Mouse (Mus musculus) embryonic facial prominence, embryonic 11.5 days (tissue): ENCODE results near the gene Dcbld2. TPM values are rescaled to one million over a fixed set of nuclear protein-coding genes. Genes with fewer than 3 reads are reported as not detected.

Source experiments
- ATAC-seq: fragments of 200-750 bp; cut with Nextera tagmentation; replicated peaks from 2 replicates; pipeline ENCODE4 v1.8.0; 2017; ENCODE audit warnings: low read depth; ENCODE audit not compliant: insufficient number of reproducible peaks, low FRiP score, low TSS enrichment
- DNase-seq: peaks from one replicate; pipeline ENCODE4 v3.0.0-alpha.2; 2015; ENCODE audit warnings: low spot score
- H3K27ac ChIP-seq: fragments of 300-500 bp; sonication (generic); replicated peaks from 2 replicates; pipeline ENCODE4 v1.5.1; 2014; ENCODE audit warnings: mild to moderate bottlenecking, low read depth, low read length, control low read depth
- H3K27me3 ChIP-seq: fragments of 300-500 bp; sonication (generic); 2 replicates; pipeline ENCODE4 v1.6.1; 2014; ENCODE audit warnings: mild to moderate bottlenecking, low read length, moderate library complexity, mixed read lengths; ENCODE audit not compliant: control insufficient read depth, insufficient read depth
- H3K36me3 ChIP-seq: fragments of 300-500 bp; sonication (generic); replicated peaks from 2 replicates; pipeline ENCODE4 v1.6.1; 2014; ENCODE audit warnings: low read depth, mild to moderate bottlenecking, low read length, moderate library complexity, mixed read lengths; ENCODE audit not compliant: control insufficient read depth, insufficient read depth
- H3K4me1 ChIP-seq: fragments of 300-500 bp; sonication (generic); 2 replicates; pipeline ENCODE4 v1.6.1; 2014; ENCODE audit warnings: low read length, mixed read lengths; ENCODE audit not compliant: control insufficient read depth, insufficient read depth
- H3K4me2 ChIP-seq: fragments of 300-500 bp; sonication (generic); 2 replicates; pipeline ENCODE4 v1.6.1; 2014; ENCODE audit warnings: low read depth, mild to moderate bottlenecking, control low read depth, low read length, moderate library complexity
- H3K4me3 ChIP-seq: fragments of 300-500 bp; sonication (generic); 2 replicates; pipeline ENCODE4 v1.5.1; 2014; ENCODE audit warnings: low read depth, low read length, control low read depth
- H3K9ac ChIP-seq: fragments of 300-500 bp; sonication (generic); replicated peaks from 2 replicates; pipeline ENCODE4 v1.6.1; 2014; ENCODE audit warnings: mild to moderate bottlenecking, control low read depth, low read length
- H3K9me3 ChIP-seq: fragments of 300-500 bp; sonication (generic); replicated peaks from 2 replicates; pipeline ENCODE4 v1.6.1; 2016; ENCODE audit warnings: mild to moderate bottlenecking, low read length, inconsistent platforms, mixed read lengths; ENCODE audit not compliant: control insufficient read depth
- WGBS: fragments of 180-500 bp; shearing (Covaris S2); extraction: QIAGEN DNeasy Blood & Tissue Kit; methylation state at CpG from one replicate; pipeline ENCODE4 v1.1.7; 2014; 5-methylcytosine and 5-hydroxymethylcytosine counted together
- polyA plus RNA-seq: library from polyadenylated mRNA; unstranded; fragments of >200 nt; fragmentation: Nextera tagmentation; extraction: Ambion mirVana; gene quantifications from 2 replicates; pipeline ENCODE4 v1.2.1, GENCODE M21; 2014

The Dcbld2 gene
- polyA plus RNA-seq, 1 experiment from 2014 or later: 15.3 TPM

DNA sequence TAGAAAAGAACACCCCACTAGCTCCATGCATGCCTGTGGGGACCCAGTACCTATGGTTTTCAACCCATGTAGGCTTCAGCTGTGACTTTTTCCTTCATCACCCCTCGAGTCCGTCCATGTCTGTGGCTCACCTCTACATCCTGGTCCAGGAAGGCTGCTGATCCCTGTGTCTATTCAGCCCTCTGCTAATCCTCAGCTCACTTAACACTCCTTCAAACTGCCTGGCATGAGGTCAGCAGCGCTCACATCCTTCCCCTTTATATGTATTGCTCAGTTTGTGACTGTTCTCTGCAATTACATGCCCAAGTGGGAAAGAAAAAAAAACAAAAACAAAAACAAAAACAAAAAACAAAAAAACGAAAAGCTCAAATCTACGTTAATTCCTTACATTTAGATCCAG lies 91.4 kb downstream of the Dcbld2 start:
- no peaks in the 10 kb centered on the region for H3K9me3 ChIP-seq
- no peak overlapping the region for H3K4me2 ChIP-seq
- H3K9ac ChIP-seq: no peak overlapping the region
- ATAC-seq (no peak), DNase-seq (no peak)
- H3K36me3 ChIP-seq: no peaks in the 10 kb centered on the region
- H3K4me1 ChIP-seq: no peaks in the 10 kb centered on the region
- 73% methylated on average over 5 of the region's 5 CpGs for WGBS
- no peak overlapping the region for H3K4me3 ChIP-seq
- no peaks in the 10 kb centered on the region for H3K27me3 ChIP-seq
- H3K27ac ChIP-seq: no peak overlapping the region

DNA sequence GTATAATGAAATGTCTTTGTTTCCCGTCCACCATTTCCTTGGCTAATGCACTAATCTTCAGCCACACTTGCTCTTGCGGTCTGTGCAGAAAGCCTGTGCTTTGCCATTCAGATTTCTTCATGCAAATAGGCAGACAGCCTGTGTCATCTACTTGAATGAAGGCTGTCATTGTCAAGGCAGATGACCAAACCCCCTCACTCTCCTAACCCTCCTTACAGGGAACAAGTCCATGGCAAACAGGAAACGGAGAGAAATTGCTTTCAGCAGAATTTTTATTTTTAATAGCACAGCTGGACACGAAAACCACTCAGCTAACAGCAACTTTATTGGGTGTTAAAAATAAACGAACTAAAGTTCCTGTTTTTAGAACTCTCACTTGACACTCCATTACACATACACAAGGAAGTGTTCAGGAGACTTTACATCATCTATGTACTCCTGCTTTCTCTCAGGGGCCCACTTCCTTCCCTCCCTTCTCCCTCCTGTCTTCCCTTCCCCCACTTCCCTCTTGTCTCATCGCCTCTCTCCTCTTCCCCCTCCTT lies 93.6 kb downstream of the Dcbld2 start:
- 40% methylated on average over 6 of the region's 6 CpGs for WGBS
- no peak for ATAC-seq
- no peak overlapping the region for H3K4me2 ChIP-seq

DNA sequence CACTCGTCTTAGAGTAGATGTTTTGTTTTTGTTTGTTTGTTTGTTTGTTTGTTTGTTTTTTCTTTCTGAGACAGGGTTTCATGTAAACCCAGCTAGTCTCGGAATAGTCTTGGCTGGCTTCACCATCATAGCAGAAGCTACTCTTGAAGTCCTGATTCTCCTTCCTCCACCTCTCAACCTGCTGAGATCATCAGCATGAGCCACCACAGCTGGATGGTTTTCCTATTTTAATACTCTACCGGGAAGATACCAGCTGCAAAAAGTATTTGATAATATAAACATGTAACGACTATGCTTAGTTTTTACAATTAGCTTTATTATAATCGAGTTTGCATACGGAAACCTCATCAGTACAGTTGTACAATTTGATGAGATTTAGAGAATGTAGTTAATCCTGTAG lies 94.3 kb downstream of the Dcbld2 start:
- H3K4me2 ChIP-seq: no peak overlapping the region

More for the DNA sequence above, 93.6 kb downstream of the Dcbld2 start:
- H3K4me1 ChIP-seq: no peaks in the 10 kb centered on the region
- H3K27me3 ChIP-seq: no peaks in the 10 kb centered on the region
- DNase-seq: no peak
- no peak overlapping the region for H3K27ac ChIP-seq
- no peaks in the 10 kb centered on the region for H3K9me3 ChIP-seq
- H3K36me3 ChIP-seq: no peaks in the 10 kb centered on the region
- no peak overlapping the region for H3K4me3 ChIP-seq
- no peak overlapping the region for H3K9ac ChIP-seq

DNA sequence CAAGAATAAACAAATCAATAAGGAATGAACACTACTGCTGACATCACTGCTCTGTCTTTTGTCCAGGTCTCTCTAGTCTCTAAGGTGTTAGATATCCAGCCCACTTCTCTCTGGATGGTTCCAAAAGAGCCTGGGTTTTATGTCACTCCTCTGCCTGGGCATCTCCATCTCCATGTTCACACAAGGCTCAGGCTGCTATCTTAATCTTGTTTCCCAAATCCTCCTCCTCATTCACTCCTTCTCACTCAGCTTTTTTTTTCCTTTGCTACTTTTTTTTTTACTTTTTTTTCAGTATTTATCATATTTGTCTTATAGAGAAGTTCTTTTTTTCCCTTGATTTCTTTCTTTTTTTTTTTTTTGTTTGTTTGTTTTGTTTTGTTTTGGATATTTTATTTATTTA lies 96.7 kb downstream of the Dcbld2 start:
- no peak for ATAC-seq
- H3K36me3 ChIP-seq: no peaks in the 10 kb centered on the region
- no peak overlapping the region for H3K4me2 ChIP-seq
- H3K9me3 ChIP-seq: no peaks in the 10 kb centered on the region
- no peak overlapping the region for H3K27ac ChIP-seq
- H3K9ac ChIP-seq: no peak overlapping the region
- H3K27me3 ChIP-seq: no peaks in the 10 kb centered on the region
- H3K4me3 ChIP-seq: no peak overlapping the region
- no peak for DNase-seq
- no peaks in the 10 kb centered on the region; the same call in 1 of the 2 replicates for H3K4me1 ChIP-seq

More for the DNA sequence above, 94.3 kb downstream of the Dcbld2 start:
- Histone ChIP-seq H3K36me3 (no peaks in the 10 kb centered on the region), H3K9me3 (no peaks in the 10 kb centered on the region), H3K4me3 (no peak overlapping the region), H3K9ac (no peak overlapping the region), H3K27me3 (no peaks in the 10 kb centered on the region), H3K27ac (no peak overlapping the region), H3K4me1 (no peaks in the 10 kb centered on the region)
- 77% methylated on average over 6 of the region's 6 CpGs for WGBS
- ATAC-seq (no peak), DNase-seq (no peak)

DNA sequence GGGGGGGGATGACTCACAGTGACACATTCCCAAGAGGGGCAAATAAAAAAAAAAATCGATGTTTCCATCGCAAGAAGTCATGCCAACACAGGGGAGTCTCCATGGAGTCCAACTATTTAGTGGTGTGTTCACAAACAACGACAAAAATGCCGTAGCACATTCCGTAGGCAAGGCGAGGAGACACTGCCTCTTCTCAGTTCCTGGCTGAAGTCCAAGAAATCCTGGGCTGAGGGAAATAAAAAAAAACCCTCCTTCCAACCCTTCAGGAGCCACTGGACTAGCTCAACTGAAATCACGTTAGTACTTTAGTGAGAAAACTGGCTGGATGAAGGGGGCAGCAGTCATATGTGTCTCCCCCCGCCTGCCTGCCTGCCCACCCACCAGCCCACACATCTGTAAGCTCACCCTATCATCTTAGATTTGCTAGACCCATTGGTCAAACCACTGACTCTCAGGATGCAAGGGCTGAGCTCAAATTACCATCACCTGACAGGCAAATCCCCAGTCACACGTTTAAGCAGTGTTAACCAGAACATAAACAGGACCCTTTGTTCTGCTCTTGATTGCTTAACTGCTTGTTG lies 104.0 kb downstream of the Dcbld2 start:
- no peaks in the 10 kb centered on the region for H3K36me3 ChIP-seq
- H3K4me3 ChIP-seq: no peak overlapping the region
- no peak overlapping the region for H3K27ac ChIP-seq
- ATAC-seq: peak; percentile 69
- H3K27me3 ChIP-seq: no peaks in the 10 kb centered on the region
- no peak overlapping the region for H3K9ac ChIP-seq
- no peaks in the 10 kb centered on the region; the same call in 1 of the 2 replicates for H3K4me1 ChIP-seq
- no peak overlapping the region for H3K4me2 ChIP-seq
- WGBS: 34% methylated on average over 9 of the region's 9 CpGs
- no peaks in the 10 kb centered on the region for H3K9me3 ChIP-seq
- peak; percentile 57 for DNase-seq

DNA sequence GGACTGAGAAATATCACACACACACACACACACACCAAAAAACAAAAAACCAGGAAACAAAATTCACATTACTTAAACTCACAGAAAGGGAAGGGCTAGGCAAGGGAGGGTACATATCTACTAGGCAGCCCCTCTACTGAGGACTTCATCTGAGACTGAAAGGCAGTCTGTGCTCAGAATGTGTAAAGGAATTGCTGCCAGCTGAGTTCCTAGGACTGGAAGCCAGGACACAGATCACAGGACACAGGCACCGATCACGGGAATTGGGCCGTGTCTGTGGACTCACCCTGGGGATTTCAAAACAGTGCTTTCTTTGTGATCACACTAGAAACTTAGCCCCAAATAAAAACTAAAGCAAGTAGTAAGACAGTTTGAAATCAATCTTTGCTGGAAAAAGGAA lies 104.6 kb downstream of the Dcbld2 start:
- 12% methylated on average over 3 of the region's 3 CpGs for WGBS
- H3K4me2 ChIP-seq: no peak overlapping the region
- ATAC-seq: peak; percentile 65
- peak; percentile 43 for DNase-seq
- H3K4me1 ChIP-seq: no peaks in the 10 kb centered on the region; the same call in 1 of the 2 replicates
- H3K9me3 ChIP-seq: no peaks in the 10 kb centered on the region
- no peak overlapping the region for H3K27ac ChIP-seq
- H3K4me3 ChIP-seq: no peak overlapping the region
- H3K9ac ChIP-seq: no peak overlapping the region
- no peaks in the 10 kb centered on the region for H3K36me3 ChIP-seq
- no peaks in the 10 kb centered on the region for H3K27me3 ChIP-seq

GRCm38 (mm10) chr16:58513755-58514154 lies 105.5 kb downstream of the Dcbld2 start:
- Histone ChIP-seq H3K4me1 (no peaks in the 10 kb centered on the region; the same call in 1 of the 2 replicates), H3K9me3 (no peaks in the 10 kb centered on the region), H3K27ac (no peak overlapping the region), H3K27me3 (no peaks in the 10 kb centered on the region), H3K9ac (no peak overlapping the region), H3K36me3 (no peaks in the 10 kb centered on the region), H3K4me2 (no peak overlapping the region), H3K4me3 (no peak overlapping the region)
- WGBS: 23% methylated on average over 6 of the region's 6 CpGs
- no peak for ATAC-seq
- no peak for DNase-seq

- ATAC-seq (no peak), DNase-seq (no peak)
- Histone ChIP-seq H3K4me1 (no peaks in the 10 kb centered on the region; the same call in 1 of the 2 replicates), H3K9me3 (no peaks in the 10 kb centered on the region), H3K36me3 (no peaks in the 10 kb centered on the region), H3K27ac (no peak overlapping the region), H3K4me2 (no peak overlapping the region), H3K27me3 (no peaks in the 10 kb centered on the region), H3K4me3 (no peak overlapping the region), H3K9ac (no peak overlapping the region)
- WGBS: 86% methylated on average over 9 of the region's 9 CpGs
Observed at GRCm38 (mm10) chr16:58514565-58514964, 106.3 kb downstream of the Dcbld2 start.
